Mouse (Mus musculus) retina, postnatal 7 days (tissue): Measurements from ENCODE around the gene Olfr860.
"Not testable (repeated sequence)": the region's sequence is repeated elsewhere in the genome, so short reads cannot be mapped to it uniquely, and the experiment has no call there.

Experiments
- DNase-seq: peaks from one replicate; pipeline ENCODE4 v3.0.0-alpha.2; 2012; ENCODE audit warnings: low read depth, low spot score

The Olfr860 gene

DNA sequence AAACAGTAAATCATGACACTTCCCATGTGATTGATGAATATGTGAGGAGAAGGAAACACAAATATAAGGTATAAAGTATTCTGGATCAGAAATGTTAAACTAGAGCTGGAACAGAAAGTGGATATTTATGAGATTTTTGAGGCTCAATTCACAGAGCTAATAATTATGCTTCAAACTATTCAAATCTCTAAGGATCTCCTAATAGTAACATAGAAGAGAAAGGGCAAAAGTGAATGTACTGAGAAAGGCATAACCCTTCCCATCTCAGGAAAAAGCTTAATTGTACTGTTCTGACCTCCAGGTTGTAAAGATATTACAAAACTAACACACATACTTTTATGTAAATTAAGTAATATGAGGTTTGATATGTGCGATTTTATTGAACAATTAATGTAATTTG lies at the start of gene Olfr860:
Gene Olfr860, minus strand, starts transcription at position 101 of the 400 bp plus-strand sequence.
- no peak for DNase-seq

GRCm38 (mm10) chr9:19887904-19888303 lies 38.4 kb upstream of the Olfr860 start, which contains the start of gene Olfr862:
Gene Olfr862 (minus strand): TSS chr9:19888004.
- no peak for DNase-seq

- not testable (repeated sequence) for DNase-seq
Measured at GRCm38 (mm10) chr9:19804606-19805005, 44.9 kb downstream of the Olfr860 start, which contains the start of gene Olfr859. Gene Olfr859 (plus strand): TSS chr9:19804906.

- no peak for DNase-seq
Measured at GRCm38 (mm10) chr9:19803000-19803399, 46.5 kb downstream of the Olfr860 start.
